Mouse (Mus musculus) cerebellum, postnatal 25 days (tissue): ENCODE measurements around the gene Etl4.
A peak's percentile ranks its signal among the peaks of the same experiment; 100 is the strongest.

Experiments
- DNase-seq, 2 experiments: peaks; one replicate each; pipeline ENCODE4 v3.0.0; 2021; ENCODE audit warnings: mixed read lengths in 2 of 2

Etl4 gene

DNA sequence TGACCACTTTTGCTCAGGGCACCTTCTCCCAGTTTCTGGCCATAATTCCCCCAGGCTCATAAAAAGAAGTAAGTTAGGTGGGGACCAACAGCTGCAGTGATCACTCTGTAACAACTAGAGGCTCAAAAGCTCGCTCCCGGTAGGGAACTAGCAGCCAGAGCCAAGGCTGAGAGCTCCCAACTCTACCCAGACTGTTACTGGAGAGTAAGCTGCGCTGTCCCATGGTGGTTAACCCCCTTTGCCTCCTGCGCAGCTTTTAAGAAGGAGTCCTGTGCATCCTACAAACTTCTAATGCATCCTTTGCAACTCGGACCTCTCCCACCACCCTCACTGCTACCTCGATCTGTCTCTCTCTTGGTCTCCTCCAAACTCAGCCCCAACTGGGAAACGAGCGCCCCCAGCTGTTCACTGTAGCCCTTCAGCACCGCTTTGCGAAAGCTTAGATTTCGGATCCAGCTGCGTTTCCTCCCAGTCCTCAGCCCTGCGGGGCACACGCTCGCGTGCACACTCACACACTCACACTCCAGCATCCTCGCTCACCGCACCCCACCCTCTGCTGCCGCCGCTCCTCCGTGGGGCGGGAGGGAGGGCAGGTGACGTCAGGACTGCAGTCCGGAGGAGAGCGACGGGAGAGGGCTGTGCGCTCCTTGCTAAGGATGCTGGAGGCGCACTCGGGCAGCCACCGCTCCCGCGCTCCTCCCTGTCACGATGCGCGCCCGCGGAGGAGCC is at the start of gene Etl4:
Gene Etl4, plus strand, starts transcription at position 610 of the 729 bp plus-strand sequence.
- DNase-seq: peak; percentile 50 to 64

DNA sequence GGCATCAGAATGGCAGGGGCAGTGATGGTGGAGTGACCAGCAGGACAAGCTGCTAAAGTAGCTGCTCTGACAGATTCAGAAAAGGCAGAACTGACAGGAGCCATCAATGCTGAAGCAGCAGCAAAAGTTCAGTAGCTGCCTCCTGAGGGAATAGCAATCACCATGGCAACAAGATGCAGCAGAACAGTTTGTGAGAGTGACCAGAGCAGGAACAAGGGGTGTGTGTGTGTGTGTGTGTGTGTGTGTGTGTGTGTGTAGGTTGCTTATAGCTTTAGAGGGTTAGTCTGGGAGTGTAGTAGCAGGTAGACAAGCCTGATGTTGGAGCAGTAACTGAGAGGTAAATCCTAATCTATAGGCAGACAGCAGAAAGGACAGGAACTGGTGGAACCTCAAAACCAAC is 40.4 kb upstream of the Etl4 start:
- no peak for DNase-seq

DNA sequence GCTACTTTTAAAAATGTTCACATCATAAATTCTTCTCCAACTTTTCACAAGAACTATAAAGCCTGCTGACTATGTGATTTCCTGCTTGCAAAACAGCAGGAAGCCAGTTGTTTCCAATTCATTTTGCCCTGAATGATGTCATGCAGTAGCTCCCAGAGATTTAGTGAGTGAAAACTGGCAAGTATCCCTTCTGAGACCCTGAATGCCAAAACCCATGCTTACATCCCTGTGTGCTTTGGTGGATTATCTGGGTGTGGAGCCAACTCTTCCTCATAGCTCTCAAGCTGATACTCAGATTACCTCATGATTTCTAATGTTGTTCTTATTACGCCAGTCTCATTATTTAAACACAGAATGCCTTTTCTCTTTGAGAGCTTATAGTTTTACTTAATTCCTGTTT is 37.7 kb upstream of the Etl4 start:
- no peak for DNase-seq

DNA sequence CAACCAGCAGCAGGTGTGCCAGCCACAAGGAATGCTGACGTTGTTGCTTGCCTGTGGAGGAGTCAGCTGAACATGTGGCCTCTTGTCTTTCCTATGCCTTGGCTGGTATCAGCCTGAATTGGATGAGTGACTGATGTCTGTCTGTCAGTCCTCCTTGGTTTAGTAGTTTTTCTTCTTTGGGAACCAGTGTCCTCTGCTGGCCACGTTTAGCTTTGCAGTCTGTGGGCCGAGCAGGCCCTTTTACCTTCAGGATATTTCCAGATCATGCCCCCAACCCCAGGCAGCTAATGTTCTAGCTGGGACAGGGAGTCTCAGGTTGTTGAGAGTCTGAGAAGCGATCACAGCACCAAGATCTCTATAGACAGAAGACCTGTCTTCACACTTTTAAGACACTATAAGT is 18.7 kb upstream of the Etl4 start:
- no peak for DNase-seq

GRCm38 (mm10) chr2:19909900-19910780 is 560 bp downstream of the Etl4 start:
- peak in 1 of 2 experiments; percentile 8 for DNase-seq

- DNase-seq: no peak
Observed at GRCm38 (mm10) chr2:19910781-19911175, 1.2 kb downstream of the Etl4 start.

GRCm38 (mm10) chr2:19919190-19919589 is 9.6 kb downstream of the Etl4 start:
- peak; percentile 11 to 50 for DNase-seq

GRCm38 (mm10) chr2:19930009-19930408 is 20.4 kb downstream of the Etl4 start:
- no peak for DNase-seq

- DNase-seq: no peak
Observed at GRCm38 (mm10) chr2:19933836-19934235, 24.3 kb downstream of the Etl4 start.

- no peak for DNase-seq
Observed at GRCm38 (mm10) chr2:19945205-19945604, 35.6 kb downstream of the Etl4 start.

DNA sequence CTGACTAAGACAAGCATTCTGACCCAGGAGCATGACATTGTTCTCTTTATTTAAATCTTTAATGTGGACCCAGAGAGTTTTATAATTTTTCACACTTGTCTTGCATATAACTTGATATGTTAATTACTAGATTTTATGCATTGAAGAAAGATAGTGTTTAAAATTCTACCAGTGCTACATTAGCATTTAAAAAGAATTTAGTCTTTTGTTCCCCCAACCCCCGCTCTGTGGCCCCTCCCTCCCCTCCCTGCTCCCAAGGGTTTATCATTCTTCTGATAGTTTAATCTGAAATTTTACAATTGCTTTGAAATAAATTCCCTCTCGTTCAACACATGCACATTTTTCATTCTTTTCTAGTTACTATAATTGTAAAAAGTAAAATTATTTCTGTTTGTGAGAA is 43.4 kb downstream of the Etl4 start:
- no peak for DNase-seq

DNA sequence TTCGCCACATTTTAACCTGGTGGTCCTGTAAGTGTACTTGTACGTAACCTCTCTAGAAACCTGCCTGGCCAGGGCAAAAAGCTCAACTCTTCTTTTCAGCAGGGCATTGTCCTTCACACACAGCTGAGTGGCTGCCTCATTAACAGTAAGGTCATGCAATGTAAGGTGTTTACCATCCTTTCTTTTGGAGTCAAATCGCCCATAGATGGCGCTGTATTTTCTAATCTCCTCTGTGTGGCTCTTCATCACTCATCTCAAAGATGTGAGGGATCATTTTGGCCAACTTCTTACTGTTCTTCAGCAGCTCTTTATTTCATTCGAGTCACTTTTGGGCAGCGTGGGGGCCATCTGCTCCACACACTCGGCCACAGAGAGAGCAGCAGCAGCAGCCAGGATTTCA is 56.9 kb downstream of the Etl4 start:
- no peak for DNase-seq

GRCm38 (mm10) chr2:20037671-20038070 is 128.1 kb downstream of the Etl4 start:
- no peak for DNase-seq

DNA sequence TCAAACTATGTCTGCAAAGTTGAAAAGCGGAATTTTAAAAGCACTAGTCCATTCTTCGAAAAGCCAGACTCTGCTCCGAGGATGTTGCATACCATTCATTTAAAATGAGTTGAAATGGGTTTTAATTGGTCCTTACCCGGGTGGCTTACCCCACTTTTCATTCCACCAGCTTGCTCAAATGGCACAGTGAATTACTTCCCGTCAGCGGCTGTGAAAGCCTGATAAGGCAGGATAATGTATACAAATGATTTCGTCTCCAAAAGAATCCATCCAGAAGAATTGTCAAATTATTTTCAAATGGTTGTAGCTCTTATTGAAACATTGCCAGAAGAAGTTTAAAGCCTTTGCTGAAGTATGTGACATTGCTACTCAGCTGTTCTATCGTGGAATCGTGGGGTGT is 162.8 kb downstream of the Etl4 start:
- DNase-seq: no peak

GRCm38 (mm10) chr2:20076118-20076796 is 166.7 kb downstream of the Etl4 start:
- DNase-seq: no peak

DNA sequence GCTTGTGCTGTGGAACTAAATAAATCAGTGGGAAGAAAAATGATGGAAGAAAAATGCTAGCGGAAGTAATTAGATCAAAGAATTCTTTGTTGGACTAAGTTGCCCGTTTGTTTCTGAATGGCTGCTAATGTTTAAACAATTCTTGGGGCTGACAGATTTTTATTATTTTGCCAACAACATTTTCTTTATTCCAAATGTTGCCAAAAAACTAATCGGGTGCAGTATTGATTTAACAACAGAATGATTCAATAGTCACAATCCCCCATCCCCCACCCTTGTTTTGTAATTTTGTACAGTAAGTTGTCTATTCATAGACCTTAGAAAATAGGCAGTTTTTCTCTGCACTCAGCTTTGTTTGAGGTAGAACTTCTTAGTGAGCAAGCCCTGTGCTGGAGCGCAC is 175.2 kb downstream of the Etl4 start:
- no peak for DNase-seq

DNA sequence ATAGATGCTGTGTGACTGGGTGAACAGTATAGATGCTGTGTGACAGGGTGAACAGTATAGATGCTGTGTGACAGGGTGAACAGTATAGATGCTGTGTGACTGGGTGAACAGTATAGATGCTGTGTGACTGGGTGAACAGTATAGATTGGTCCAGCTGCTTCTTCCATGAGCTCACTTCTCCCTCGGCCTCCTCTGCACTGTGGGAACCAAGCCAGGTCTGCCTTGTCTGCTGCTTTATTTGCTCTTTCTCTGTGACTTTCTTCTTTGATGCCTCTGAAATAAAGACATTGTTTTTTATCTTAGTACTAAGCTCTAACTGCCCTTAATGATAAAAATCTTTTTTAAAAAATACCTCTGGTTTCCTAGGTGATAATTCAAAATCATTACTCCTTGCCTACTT is 195.9 kb downstream of the Etl4 start:
- DNase-seq: no peak

- DNase-seq: no peak
Observed at GRCm38 (mm10) chr2:20111703-20112102, 202.1 kb downstream of the Etl4 start.

DNA sequence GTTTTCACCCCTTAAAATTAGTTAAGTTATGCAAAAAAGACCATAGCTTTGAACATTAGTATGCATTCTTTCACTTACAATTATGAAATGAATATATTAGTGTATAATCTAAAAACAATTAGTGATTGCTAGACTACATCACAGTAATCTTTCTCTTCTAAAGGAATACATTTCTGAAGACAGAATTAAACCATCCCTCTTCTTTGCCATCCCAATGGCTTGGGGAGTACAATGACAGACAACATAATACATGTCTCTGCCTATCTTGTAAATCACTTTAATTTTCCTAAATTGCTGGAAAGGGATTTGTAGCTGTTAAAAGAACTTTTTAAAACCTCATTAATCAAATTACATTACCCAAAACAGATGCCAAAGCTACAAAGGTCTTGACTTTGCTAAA is 216.3 kb downstream of the Etl4 start:
- no peak for DNase-seq

DNA sequence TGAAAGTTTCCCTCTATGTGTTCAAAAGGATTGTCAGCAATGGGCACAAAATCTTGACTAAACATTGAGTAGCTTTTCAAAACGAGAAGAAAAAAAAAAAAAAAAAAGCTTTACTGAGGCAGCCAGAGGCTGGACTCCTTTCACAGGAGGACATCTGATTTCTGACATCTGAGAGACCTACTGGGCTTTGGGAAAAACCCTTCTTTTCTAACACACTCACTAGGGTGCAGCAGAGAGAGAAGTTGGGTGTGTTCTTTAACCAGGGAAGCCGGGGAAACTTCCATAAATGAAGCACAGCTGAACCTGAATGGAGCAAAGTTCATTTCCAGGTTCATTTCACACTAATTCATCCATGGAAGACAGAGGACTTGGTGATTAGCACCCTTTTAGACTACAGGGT is 222.2 kb downstream of the Etl4 start:
- DNase-seq: no peak

DNA sequence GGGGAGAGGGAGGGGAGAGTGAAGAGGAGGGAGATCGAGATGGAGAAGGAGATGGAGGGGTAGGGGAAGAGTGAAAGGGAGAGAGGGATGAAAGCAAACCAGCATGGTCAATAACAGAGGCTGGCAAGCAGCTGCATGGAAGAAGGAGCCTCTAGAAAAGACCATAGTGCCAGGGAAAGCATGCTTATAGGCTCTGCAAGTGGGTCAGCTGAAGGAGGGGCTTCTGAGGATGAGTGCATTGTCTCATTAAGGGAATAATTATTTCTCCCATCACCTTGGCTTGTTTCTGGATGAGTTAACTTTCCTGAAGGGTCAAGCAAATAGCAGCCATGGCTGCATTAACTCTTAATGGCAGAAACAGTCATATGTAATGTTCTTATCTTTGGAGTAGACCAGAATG is 228.8 kb downstream of the Etl4 start:
- no peak for DNase-seq

GRCm38 (mm10) chr2:20145368-20145767 is 235.8 kb downstream of the Etl4 start:
- no peak for DNase-seq

DNA sequence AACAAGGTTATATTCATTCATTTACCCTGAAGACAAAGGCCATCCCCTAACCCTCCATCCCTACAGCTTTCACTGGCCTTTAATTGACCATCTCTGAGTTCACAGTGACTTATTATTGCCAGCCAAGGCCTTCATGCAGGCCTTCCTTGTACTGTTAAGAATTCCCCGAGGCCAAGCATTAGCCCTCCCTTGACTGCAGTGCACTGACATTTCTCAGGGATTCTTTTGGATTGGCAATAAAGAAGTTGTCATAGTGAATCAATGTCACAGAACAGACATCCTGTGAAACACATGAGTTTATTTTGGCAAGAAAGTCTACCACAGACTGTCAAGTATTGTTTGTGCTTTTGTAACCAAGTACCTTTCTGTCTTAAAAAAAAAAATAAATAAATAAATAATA is 257.5 kb downstream of the Etl4 start:
- DNase-seq: no peak

DNA sequence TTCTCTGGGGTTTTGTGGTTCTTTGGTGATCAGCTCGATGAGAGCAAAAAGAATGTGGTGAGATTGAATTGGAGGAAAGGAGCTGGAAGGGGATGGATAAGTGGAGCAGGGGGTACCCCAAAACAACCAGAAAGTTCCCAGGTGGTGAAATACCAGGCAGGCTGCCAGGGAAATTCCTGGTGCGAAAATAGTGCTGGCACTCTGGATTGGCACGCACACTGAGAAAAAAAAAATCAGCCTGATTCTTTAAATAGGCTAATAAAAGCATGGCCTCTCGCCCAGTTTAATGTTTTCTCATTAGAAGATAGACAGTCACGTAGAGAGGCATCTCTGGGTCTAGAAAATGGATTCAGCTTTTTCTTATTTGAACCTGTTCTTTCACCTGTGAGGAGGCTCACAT is 258.0 kb downstream of the Etl4 start:
- DNase-seq: peak; percentile 43 to 66
